Mouse (Mus musculus): ENCODE results near the gene Agap3. TPM values are rescaled to one million over a fixed set of nuclear protein-coding genes. Genes with fewer than 3 reads are reported as not detected.

Agap3 gene
- polyA plus RNA-seq, 1 experiment from 2014 or later = 25.5 TPM

DNA sequence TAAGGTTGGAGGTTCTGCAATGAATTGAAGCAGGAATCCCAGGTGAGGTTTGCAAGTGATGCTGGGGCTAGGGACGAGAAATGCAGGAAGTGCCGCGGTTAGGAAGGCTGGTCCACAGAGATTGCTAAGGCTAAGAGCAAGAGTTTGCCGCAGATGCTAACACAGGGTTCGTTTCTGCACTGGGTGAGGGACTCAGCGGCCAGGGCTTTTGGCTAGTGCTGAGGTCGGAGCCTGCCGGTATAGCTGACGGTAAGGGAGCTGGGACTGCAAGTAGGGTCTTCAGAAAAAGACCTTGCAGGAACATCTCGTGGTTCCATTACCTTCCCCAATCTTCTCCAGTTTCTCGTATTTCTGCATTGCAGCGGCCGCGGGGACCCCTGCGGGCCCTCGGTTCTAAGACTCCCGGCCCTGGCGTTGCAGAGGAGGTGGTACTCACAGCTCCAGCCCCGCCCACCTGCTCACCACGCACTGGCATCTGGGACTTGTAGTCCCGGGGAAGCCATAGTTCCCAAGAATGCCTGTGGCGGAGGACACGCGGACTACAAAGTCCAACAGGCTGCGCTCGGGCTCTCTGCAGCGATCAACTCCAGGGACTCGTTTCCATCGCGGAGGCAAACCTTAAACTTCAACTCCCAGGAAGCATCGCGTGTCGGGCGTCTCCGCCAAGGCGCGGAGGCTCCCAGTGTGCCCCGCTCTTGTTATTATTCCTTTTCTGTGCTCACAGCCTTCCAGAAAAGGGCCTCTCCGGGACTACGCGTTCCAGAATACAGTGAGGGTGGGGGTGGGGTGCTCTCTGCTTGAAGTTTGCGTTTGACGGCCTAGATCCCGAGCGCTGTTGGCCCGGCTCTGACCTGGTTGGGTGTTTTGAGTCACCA, 28.6 kb upstream of the Agap3 start, which contains the start of the genes Cdk5 and Slc4a2:
Gene Cdk5 (minus strand): TSS at position 402 of the 875 bp plus-strand sequence.
Gene Slc4a2 (plus strand): TSS at position 709 of the 875 bp plus-strand sequence.
- peak within 1 kb of the TSS; percentile 89 for H3K9ac ChIP-seq
- H3K4me2 ChIP-seq = peak within 1 kb of the TSS; percentile 95
- peak within 1 kb of the TSS; percentile 74 for H3K4me3 ChIP-seq
- ATAC-seq = peak; percentile 93
- WGBS (ENCODE audit: insufficient replicate concordance) = under 1% methylated on average over 46 of the region's 46 CpGs
- peaks cover 13% of the 10 kb centered on the region for H3K36me3 ChIP-seq
- H3K4me1 ChIP-seq = peaks cover 55% of the 10 kb centered on the region
- peak within 1 kb of the TSS; percentile 95 for H3K27ac ChIP-seq
- H3K27me3 ChIP-seq (replicated peaks) = no peaks in the 10 kb centered on the region; the same call in 1 of the 2 replicates
- no peaks in the 10 kb centered on the region for H3K9me3 ChIP-seq (replicated peaks)

DNA sequence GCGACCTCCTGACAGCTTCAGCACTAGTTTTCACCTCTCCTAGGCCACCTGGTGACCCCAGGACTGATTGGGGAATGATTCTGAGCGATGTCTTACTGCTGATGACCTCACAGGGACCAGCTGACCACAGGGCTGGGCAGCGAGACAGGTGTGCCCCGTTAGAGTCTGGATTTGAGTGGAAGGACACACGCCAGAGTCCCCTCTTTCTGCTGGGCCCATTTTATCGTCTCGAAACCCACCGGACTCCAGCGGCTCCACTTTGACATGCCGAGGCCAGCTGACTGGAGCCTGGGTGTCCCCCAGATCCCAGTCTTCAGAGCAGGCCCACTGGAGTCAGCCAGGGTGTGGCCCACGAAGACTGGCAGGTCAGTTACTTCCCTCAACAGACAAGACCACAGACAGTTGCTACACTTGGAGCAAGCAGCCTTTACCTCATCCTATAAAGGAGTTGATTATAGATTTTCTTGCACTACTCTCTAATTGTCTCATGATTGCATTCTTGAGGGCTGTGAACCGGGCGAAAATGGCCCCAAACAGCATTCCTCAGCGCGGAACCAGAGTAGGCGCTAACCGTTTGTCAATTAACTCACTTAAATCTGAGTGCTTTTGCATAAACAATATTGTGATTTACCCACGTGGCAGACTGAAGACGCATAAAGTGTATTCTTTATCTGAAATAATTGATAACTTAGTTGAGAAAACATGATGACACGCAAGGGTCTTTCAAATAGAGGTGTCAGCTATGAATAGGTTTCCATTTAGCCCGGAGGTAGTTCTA, 27.8 kb upstream of the Agap3 start:
- peaks cover 9% of the 10 kb centered on the region for H3K36me3 ChIP-seq
- H3K27me3 ChIP-seq (replicated peaks) = no peaks in the 10 kb centered on the region; the same call in 1 of the 2 replicates
- no peak for ATAC-seq
- peak overlapping the region; percentile 89 for H3K9ac ChIP-seq
- H3K9me3 ChIP-seq (replicated peaks) = no peaks in the 10 kb centered on the region
- WGBS (ENCODE audit: insufficient replicate concordance) = 14% methylated on average over 21 of the region's 21 CpGs
- H3K4me1 ChIP-seq = peaks cover 60% of the 10 kb centered on the region
- H3K4me2 ChIP-seq = peak overlapping the region; percentile 95
- peak overlapping the region; percentile 95 for H3K27ac ChIP-seq
- H3K4me3 ChIP-seq = peak overlapping the region; percentile 74

DNA sequence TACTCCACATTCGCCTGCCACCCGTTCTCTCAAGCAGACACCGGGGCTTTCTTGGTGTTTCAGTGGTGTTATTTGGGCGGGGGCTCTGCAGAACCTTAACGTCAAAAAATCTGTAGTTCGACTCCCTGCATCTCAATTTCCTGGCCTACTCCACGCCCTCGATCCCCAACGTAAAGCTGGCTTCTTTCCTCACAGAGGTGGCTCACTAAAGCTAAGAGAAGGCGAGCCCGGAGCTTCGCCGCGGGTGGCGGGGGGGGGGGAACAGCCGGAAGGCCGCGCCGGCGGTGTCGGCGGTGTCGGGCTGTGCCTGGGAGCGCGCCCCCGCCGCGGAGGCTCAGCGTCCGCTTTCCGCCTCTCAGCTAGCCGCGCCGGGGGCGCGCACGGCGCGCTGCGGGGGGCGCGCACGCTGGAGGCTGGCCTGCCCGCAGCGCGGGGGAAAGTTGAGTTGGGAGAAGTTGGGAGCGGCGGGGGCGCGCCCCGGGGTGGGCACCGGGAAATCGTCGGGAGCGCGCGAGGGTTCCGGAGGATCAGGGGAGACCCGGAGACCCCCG, 27.0 kb upstream of the Agap3 start:
- Histone ChIP-seq H3K9me3 (replicated peaks) (no peaks in the 10 kb centered on the region), H3K27me3 (replicated peaks) (no peaks in the 10 kb centered on the region; the same call in 1 of the 2 replicates), H3K36me3 (peaks cover 8% of the 10 kb centered on the region), H3K9ac (peak overlapping the region; percentile 89), H3K4me1 (peaks cover 60% of the 10 kb centered on the region), H3K4me2 (peak overlapping the region; percentile 95), H3K4me3 (peak overlapping the region; percentile 74), H3K27ac (peak overlapping the region; percentile 95)
- WGBS (ENCODE audit: insufficient replicate concordance) = under 1% methylated on average over 50 of the region's 60 CpGs
- ATAC-seq = peak; percentile 48

DNA sequence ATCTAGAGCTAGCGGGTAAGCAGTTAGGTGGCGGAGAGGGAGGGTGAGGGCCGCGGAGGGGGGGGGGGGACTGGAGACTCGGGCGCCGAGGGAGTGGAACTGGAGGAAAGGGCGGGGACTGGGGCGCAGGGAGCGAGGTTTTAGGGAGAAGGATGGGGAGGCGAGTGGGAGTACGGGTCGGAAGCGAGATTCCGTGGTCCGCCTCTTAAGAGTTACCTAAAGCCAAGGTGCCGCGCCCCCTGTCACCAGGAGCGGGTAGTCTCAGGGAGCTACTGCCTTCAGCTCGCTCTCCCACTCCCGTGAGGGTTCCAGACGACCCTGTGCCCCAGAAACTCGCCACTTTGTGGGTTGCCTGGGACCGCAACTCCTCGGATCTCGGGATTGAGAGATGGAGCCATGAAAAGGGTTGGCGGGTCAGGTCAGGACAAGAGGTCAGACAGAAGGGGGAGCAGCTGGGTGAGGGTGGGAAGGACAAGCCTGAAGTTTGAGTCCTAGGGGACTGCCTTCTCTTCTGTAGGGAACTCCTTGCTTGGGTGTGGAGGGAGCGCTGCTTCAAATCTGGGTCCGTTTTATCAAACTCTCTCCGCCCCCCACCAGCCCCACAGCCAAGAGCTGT, 26.4 kb upstream of the Agap3 start:
- Histone ChIP-seq H3K4me2 (peak overlapping the region; percentile 95), H3K27ac (peak overlapping the region; percentile 95), H3K36me3 (peaks cover 13% of the 10 kb centered on the region), H3K4me3 (peak overlapping the region; percentile 74), H3K27me3 (replicated peaks) (no peaks in the 10 kb centered on the region; the same call in 1 of the 2 replicates), H3K4me1 (peaks cover 60% of the 10 kb centered on the region), H3K9me3 (replicated peaks) (no peaks in the 10 kb centered on the region), H3K9ac (peak overlapping the region; percentile 89)
- WGBS (ENCODE audit: insufficient replicate concordance) = under 1% methylated on average over 25 of the region's 30 CpGs
- ATAC-seq = no peak

DNA sequence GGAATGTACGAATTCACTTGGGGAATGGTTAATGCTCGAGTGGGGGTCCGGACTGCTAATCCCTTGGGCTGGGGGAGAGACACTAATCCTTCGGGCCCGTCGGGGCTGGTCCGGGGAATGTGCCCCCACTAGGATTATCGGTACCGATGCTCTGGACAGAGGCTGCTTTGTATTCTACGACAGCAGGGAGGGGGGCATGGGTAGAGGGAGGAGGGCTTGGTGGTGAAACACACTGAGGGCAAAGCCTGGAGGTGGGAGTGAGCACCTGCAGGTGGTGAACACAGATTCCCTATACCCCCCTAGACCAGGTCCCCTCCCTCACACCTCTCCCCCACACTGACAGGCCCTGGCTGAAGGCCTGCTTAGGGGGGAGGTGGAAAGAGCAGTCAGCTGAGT, 25.9 kb upstream of the Agap3 start:
- 10% methylated on average over 10 of the region's 10 CpGs for WGBS (ENCODE audit: insufficient replicate concordance)

DNA sequence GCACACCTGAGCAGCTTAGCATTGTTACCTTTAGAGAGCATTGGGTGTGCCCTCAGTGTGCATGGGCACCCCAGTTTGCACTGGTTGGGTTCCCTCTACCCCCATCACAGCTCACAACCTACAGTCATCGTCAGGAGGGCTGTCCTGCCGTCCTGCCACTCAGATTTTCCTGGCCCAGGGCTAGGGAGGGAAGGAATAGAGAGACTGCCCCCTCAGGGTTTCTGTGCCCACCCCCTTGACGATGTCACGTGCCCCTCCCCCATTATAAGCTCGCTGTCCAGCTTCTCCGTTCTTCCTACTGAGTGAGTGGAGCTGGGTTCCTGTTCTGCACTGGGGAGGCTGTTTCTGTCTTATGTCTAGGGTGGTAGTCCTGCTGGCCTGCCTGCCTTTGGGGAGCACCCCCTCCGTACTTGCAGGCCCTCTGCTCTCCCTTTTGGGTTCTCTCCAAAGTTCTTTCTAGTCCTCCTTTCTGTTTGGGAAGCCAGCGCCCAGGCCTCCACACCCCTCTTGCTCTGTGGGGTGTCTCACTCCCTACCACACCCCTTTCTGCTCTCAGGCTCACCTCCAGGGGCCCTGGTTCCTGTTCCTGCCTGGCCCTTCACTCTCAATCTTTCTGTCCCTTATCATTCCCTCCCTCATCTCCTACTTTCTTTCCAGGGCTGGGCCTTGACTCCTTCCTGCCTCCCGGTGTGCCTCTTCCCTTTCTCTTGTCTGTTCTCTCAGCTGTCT, 25.3 kb upstream of the Agap3 start:
- ATAC-seq = no peak
- peak overlapping the region; percentile 95 for H3K4me2 ChIP-seq
- 8% methylated on average over 9 of the region's 9 CpGs for WGBS (ENCODE audit: insufficient replicate concordance)
- H3K27ac ChIP-seq = no peak overlapping the region
- peak overlapping the region; percentile 89; the same call in 1 of the 2 replicates for H3K9ac ChIP-seq
- no peaks in the 10 kb centered on the region; the same call in 1 of the 2 replicates for H3K27me3 ChIP-seq (replicated peaks)
- no peaks in the 10 kb centered on the region for H3K9me3 ChIP-seq (replicated peaks)
- H3K36me3 ChIP-seq = peaks cover 25% of the 10 kb centered on the region
- H3K4me3 ChIP-seq = peak overlapping the region; percentile 74
- peaks cover 60% of the 10 kb centered on the region for H3K4me1 ChIP-seq

More for the DNA sequence above, 25.9 kb upstream of the Agap3 start:
- Histone ChIP-seq H3K9me3 (replicated peaks) (no peaks in the 10 kb centered on the region), H3K4me3 (peak overlapping the region; percentile 74), H3K4me1 (peaks cover 60% of the 10 kb centered on the region), H3K36me3 (peaks cover 18% of the 10 kb centered on the region), H3K4me2 (peak overlapping the region; percentile 95), H3K27me3 (replicated peaks) (no peaks in the 10 kb centered on the region; the same call in 1 of the 2 replicates), H3K27ac (no peak overlapping the region), H3K9ac (peak overlapping the region; percentile 89)
- ATAC-seq = no peak

DNA sequence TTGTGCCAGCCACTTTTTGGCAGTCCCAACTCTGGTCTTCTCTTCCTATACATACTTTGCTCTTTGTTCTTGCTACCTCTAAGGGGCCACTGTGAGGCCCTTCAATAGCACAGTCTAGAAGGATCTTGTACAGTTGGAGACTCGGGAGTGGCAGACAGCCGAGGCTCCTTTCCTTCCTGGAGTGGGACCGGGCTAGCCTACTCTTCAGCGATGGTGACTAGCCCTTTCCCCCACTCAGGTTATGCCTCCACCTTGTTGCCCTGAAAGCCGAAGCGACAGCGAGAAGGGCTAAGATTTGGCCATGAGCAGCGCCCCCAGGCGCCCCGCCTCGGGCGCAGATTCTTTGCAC, 24.7 kb upstream of the Agap3 start:
- H3K27ac ChIP-seq = no peak overlapping the region
- peaks cover 59% of the 10 kb centered on the region for H3K4me1 ChIP-seq
- peaks cover 30% of the 10 kb centered on the region for H3K36me3 ChIP-seq
- no peaks in the 10 kb centered on the region for H3K9me3 ChIP-seq (replicated peaks)
- peak overlapping the region; percentile 35; the same call in 1 of the 2 replicates for H3K9ac ChIP-seq
- H3K27me3 ChIP-seq (replicated peaks) = no peaks in the 10 kb centered on the region; the same call in 1 of the 2 replicates
- ATAC-seq = no peak
- peak overlapping the region; percentile 95 for H3K4me2 ChIP-seq
- H3K4me3 ChIP-seq = peak overlapping the region; percentile 74; the same call in 1 of the 2 replicates
- 26% methylated on average over 12 of the region's 12 CpGs for WGBS (ENCODE audit: insufficient replicate concordance)

DNA sequence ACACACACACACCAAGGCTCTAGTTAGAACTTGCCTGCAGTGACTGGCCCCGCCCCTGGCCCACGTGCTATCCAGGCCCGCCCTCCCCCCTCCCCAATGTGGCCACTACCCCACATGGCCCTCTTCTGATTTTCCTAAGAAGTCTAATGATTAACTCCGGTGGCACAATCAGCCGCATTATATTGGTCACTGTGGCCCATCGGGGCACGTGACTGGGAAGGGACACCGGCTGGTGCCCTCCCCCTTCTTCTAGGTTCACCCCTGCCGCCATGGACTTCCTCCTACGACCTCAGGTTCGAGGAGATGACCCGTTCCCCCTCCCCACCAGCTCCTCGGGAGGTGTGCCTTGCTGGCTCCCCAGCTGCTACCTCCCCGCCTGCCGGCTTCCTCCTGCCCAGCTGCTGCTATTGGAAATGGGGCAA, 24.0 kb upstream of the Agap3 start:
- H3K9me3 ChIP-seq (replicated peaks) = no peaks in the 10 kb centered on the region
- peaks cover 52% of the 10 kb centered on the region for H3K4me1 ChIP-seq
- H3K9ac ChIP-seq = no peak overlapping the region
- no peak for ATAC-seq
- H3K4me3 ChIP-seq = peak overlapping the region; percentile 36
- WGBS (ENCODE audit: insufficient replicate concordance) = 6% methylated on average over 15 of the region's 15 CpGs
- H3K27me3 ChIP-seq (replicated peaks) = no peaks in the 10 kb centered on the region; the same call in 1 of the 2 replicates
- H3K36me3 ChIP-seq = peaks cover 37% of the 10 kb centered on the region
- peak overlapping the region; percentile 39; the same call in 1 of the 2 replicates for H3K27ac ChIP-seq
- H3K4me2 ChIP-seq = peak overlapping the region; percentile 95

DNA sequence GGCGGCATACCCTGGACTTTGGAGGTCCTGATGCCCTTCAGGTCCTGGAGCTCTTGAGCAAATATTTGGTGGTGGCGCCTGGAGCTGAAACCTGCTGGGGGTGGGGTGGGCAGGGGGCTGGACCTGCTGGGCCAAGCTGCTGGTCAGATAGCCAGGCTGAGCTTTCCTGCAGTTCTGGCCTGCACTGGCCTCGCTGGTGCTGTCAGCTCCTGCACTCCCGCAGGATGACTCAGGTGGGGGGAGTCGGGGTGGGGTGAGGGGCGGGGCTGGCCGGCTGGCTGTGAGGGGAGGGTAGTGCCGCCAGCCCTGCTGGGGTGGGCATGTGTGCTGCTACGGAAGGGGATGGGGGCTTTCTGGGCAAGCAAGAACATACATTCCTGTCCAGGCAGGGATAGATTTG, 23.4 kb upstream of the Agap3 start:
- Histone ChIP-seq H3K36me3 (peaks cover 43% of the 10 kb centered on the region), H3K9ac (no peak overlapping the region), H3K4me3 (peak overlapping the region; percentile 36), H3K4me1 (peaks cover 50% of the 10 kb centered on the region), H3K9me3 (replicated peaks) (no peaks in the 10 kb centered on the region), H3K4me2 (peak overlapping the region; percentile 95), H3K27me3 (replicated peaks) (no peaks in the 10 kb centered on the region; the same call in 1 of the 2 replicates), H3K27ac (peak overlapping the region; percentile 39; the same call in 1 of the 2 replicates)
- no peak for ATAC-seq
- 15% methylated on average over 9 of the region's 9 CpGs for WGBS (ENCODE audit: insufficient replicate concordance)

DNA sequence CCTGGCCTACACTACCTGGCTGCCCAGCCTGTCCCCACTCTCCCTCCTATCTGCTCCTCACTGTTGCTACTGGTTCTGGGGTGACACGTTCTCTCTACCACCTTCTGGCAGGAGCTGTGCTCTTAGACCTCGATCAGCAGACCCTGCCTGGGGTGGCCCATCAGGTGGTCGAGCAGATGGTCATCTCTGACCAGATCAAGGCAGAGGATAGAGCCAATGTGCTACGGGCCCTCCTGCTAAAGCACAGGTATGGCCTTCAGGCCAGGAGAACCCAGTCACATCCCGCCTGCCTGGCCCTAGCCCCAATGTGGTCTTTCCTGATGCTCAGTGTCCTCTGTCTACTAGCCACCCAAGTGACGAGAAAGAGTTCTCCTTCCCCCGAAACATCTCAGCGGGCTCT, 18.0 kb upstream of the Agap3 start:
- H3K9me3 ChIP-seq (replicated peaks) = no peaks in the 10 kb centered on the region
- H3K27me3 ChIP-seq (replicated peaks) = no peaks in the 10 kb centered on the region
- no peak overlapping the region for H3K9ac ChIP-seq
- no peak overlapping the region for H3K4me3 ChIP-seq
- H3K4me1 ChIP-seq = no peaks in the 10 kb centered on the region
- no peak overlapping the region for H3K4me2 ChIP-seq
- H3K27ac ChIP-seq = no peak overlapping the region
- WGBS (ENCODE audit: insufficient replicate concordance) = 73% methylated on average over 8 of the region's 8 CpGs
- peaks cover 87% of the 10 kb centered on the region for H3K36me3 ChIP-seq
- ATAC-seq = no peak
